Mouse (Mus musculus): Measurements from ENCODE around the gene Bcl11b.

GRCm38 (mm10) chr12:107975479-107975896 lies 27.9 kb downstream of the Bcl11b start:
- TF ChIP-seq CTCF (IDR thresholded peaks at IDR 0.05; ENCODE audit: extremely low read depth, insufficient read depth, insufficient read length, insufficient replicate concordance) (no peak), POLR2A (IDR thresholded peaks at IDR 0.05; ENCODE audit: low read depth, low read length) (no peak)

Measured in spleen, adult 2 months (tissue).